Mouse (Mus musculus): ENCODE data around the gene Emc9.

- no peak for TF ChIP-seq CTCF (IDR thresholded peaks at IDR 0.05; ENCODE audit: control insufficient read depth, insufficient read depth, low read length)
- TF ChIP-seq POLR2A (IDR thresholded peaks at IDR 0.05; ENCODE audit: borderline replicate concordance, control insufficient read depth, low read depth, low read length): no peak
These were observed 29.6 kb upstream of the Emc9 start for GRCm38 (mm10) chr14:55614565-55615178.

Measured in bone marrow, adult 2 months (tissue).